Mouse (Mus musculus) thymus, postnatal 0 days (tissue): ENCODE results near the gene Nop2. TPM values are rescaled to one million over a fixed set of nuclear protein-coding genes. Genes with fewer than 3 reads are reported as not detected.
"Not testable (repeated sequence)": the region's sequence is repeated elsewhere in the genome, so short reads cannot be mapped to it uniquely, and the experiment has no call there.

Experiments used
- DNase-seq: peaks from one replicate; pipeline ENCODE4 v3.0.0-alpha.2; 2015; ENCODE audit warnings: low spot score
- polyA plus RNA-seq: library from polyadenylated mRNA; unstranded; fragments of >200 nt; fragmentation: Nextera tagmentation; extraction: Ambion mirVana; gene quantifications from 2 replicates; pipeline ENCODE4 v1.2.1, GENCODE M21; 2015

Nop2 gene
- polyA plus RNA-seq, 1 experiment from 2014 or later: 53.9 TPM

GRCm38 (mm10) chr6:125153018-125153389 is 21.3 kb downstream of the Nop2 start:
- DNase-seq: no peak

- no peak for DNase-seq
These were observed 22.0 kb downstream of the Nop2 start for GRCm38 (mm10) chr6:125153682-125154081.

- peak; percentile 46 for DNase-seq
These were observed 22.8 kb downstream of the Nop2 start for GRCm38 (mm10) chr6:125154550-125154949.

GRCm38 (mm10) chr6:125155262-125155661 is 23.6 kb downstream of the Nop2 start:
- DNase-seq: no peak

- DNase-seq: no peak
These were observed 24.8 kb downstream of the Nop2 start for GRCm38 (mm10) chr6:125156491-125156890.

GRCm38 (mm10) chr6:125156903-125157614 is 25.4 kb downstream of the Nop2 start:
- no peak for DNase-seq

- DNase-seq: no peak
These were observed 27.3 kb downstream of the Nop2 start for GRCm38 (mm10) chr6:125158944-125159492.

GRCm38 (mm10) chr6:125159773-125160557 is 28.3 kb downstream of the Nop2 start:
- DNase-seq: no peak

- no peak for DNase-seq
These were observed 28.8 kb downstream of the Nop2 start for GRCm38 (mm10) chr6:125160558-125160853.

- no peak for DNase-seq
These were observed 29.4 kb downstream of the Nop2 start for GRCm38 (mm10) chr6:125160854-125161760.

- DNase-seq: peak; percentile 86
These were observed 30.3 kb downstream of the Nop2 start for GRCm38 (mm10) chr6:125161971-125162370.

GRCm38 (mm10) chr6:125162615-125163305 is 31.1 kb downstream of the Nop2 start:
- DNase-seq: not testable (repeated sequence)

GRCm38 (mm10) chr6:125163801-125164657 is 32.3 kb downstream of the Nop2 start:
- DNase-seq: peak; percentile 29

GRCm38 (mm10) chr6:125164672-125165327 is 33.1 kb downstream of the Nop2 start:
- DNase-seq: peak; percentile 71

- peak; percentile 97 for DNase-seq
These were observed 33.7 kb downstream of the Nop2 start for GRCm38 (mm10) chr6:125165328-125165891.

- no peak for DNase-seq
These were observed 34.5 kb downstream of the Nop2 start, which contains the start of gene Gapdh for GRCm38 (mm10) chr6:125166051-125166751. Gene Gapdh (minus strand): TSS chr6:125166467.

- DNase-seq: no peak
These were observed 35.3 kb downstream of the Nop2 start for GRCm38 (mm10) chr6:125166861-125167650.
